Mouse (Mus musculus) liver, postnatal 0 days (tissue): ENCODE measurements at regions not wholly inside any gene's neighbourhood (a gene's known extent, or its start where the extent isn't known, plus 50 kb on each side); places are given as distances from the start of the nearest gene placed in this dataset.

Experiments used
- ATAC-seq: fragments of 200-750 bp; cut with Nextera tagmentation; 2 replicates; pipeline ENCODE4 v1.8.0; 2017; ENCODE audit warnings: mild to moderate bottlenecking, moderate library complexity
- DNase-seq: peaks from one replicate; pipeline ENCODE4 v3.0.0-alpha.2; 2016
- H3K27ac ChIP-seq: fragments of 300-500 bp; sonication (generic); 2 replicates; pipeline ENCODE4 v1.5.1; 2014; ENCODE audit warnings: antibody characterized with exemption, moderate library complexity, mild to moderate bottlenecking, low read depth
- H3K27me3 ChIP-seq: fragments of 300-500 bp; sonication (generic); 2 replicates; pipeline ENCODE4 v1.6.1; 2014; ENCODE audit warnings: low read length, control low read depth, mixed read lengths; ENCODE audit not compliant: insufficient read depth
- H3K36me3 ChIP-seq: fragments of 300-500 bp; sonication (generic); replicated peaks from 2 replicates; pipeline ENCODE4 v1.6.1; 2014; ENCODE audit warnings: mild to moderate bottlenecking, control low read depth, low read length, moderate library complexity, mixed read lengths; ENCODE audit not compliant: insufficient read depth
- H3K4me1 ChIP-seq: fragments of 300-500 bp; sonication (generic); 2 replicates; pipeline ENCODE4 v1.6.1; 2014; ENCODE audit warnings: antibody characterized with exemption, mild to moderate bottlenecking, control low read depth; ENCODE audit not compliant: insufficient read depth
- H3K4me2 ChIP-seq: fragments of 300-500 bp; sonication (generic); 2 replicates; pipeline ENCODE4 v1.6.1; 2014; ENCODE audit warnings: low read depth, mild to moderate bottlenecking, low read length, moderate library complexity, mixed read lengths
- H3K4me3 ChIP-seq: fragments of 300-500 bp; sonication (generic); 2 replicates; pipeline ENCODE4 v1.5.1; 2014; ENCODE audit warnings: low read depth, low read length
- H3K9ac ChIP-seq: fragments of 300-500 bp; sonication (generic); replicated peaks from 2 replicates; pipeline ENCODE4 v1.6.1; 2014; ENCODE audit warnings: mild to moderate bottlenecking, moderate library complexity
- H3K9me3 ChIP-seq: fragments of 300-500 bp; sonication (generic); 2 replicates; pipeline ENCODE4 v1.6.1; 2016; ENCODE audit warnings: mild to moderate bottlenecking, control low read depth, low read length, mixed read lengths
- CTCF ChIP-seq: sonication (generic); IDR thresholded peaks from 2 replicates; pipeline ENCODE4 v1.5.1; 2016; ENCODE audit warnings: antibody characterized with exemption, low read depth
- EP300 ChIP-seq: IDR thresholded peaks from 2 replicates; pipeline ENCODE4 v1.6.1; 2016; ENCODE audit warnings: antibody characterized with exemption, low read depth, mild to moderate bottlenecking
- WGBS: fragments of 180-500 bp; shearing (Covaris S2); extraction: QIAGEN DNeasy Blood & Tissue Kit; methylation state at CpG from one replicate; pipeline ENCODE4 v1.1.7; 2014; ENCODE audit not compliant: insufficient replicate concordance; 5-methylcytosine and 5-hydroxymethylcytosine counted together

- no peaks in the 10 kb centered on the region for H3K9me3 ChIP-seq
- no peaks in the 10 kb centered on the region for H3K36me3 ChIP-seq
- 78% methylated on average over 5 of the region's 5 CpGs for WGBS
- DNase-seq (no peak), ATAC-seq (no peak)
- H3K4me3 ChIP-seq = no peak overlapping the region
- H3K27me3 ChIP-seq = no peaks in the 10 kb centered on the region
- no peak overlapping the region for H3K4me2 ChIP-seq
- H3K4me1 ChIP-seq = no peaks in the 10 kb centered on the region
- H3K9ac ChIP-seq = no peak overlapping the region
- TF ChIP-seq EP300 = no peak
- no peak for TF ChIP-seq CTCF
- no peak overlapping the region for H3K27ac ChIP-seq
These were observed 186.2 kb downstream of the Hlx start for GRCm38 (mm10) chr1:184546140-184546661.

- no peaks in the 10 kb centered on the region for H3K36me3 ChIP-seq
- no peak overlapping the region for H3K4me3 ChIP-seq
- 74% methylated on average over 4 of the region's 4 CpGs for WGBS
- TF ChIP-seq CTCF (no peak), EP300 (no peak)
- H3K27ac ChIP-seq = no peak overlapping the region
- no peak overlapping the region for H3K9ac ChIP-seq
- no peaks in the 10 kb centered on the region for H3K4me1 ChIP-seq
- no peak overlapping the region for H3K4me2 ChIP-seq
- no peak for ATAC-seq
- H3K27me3 ChIP-seq = no peaks in the 10 kb centered on the region
- H3K9me3 ChIP-seq = no peaks in the 10 kb centered on the region
- DNase-seq = no peak
These were observed 187.3 kb downstream of the Hlx start for GRCm38 (mm10) chr1:184545111-184545510.

GRCm38 (mm10) chr1:184542321-184543115 lies 189.9 kb downstream of the Hlx start:
- Histone ChIP-seq H3K9me3 (no peaks in the 10 kb centered on the region), H3K9ac (no peak overlapping the region), H3K4me3 (no peak overlapping the region), H3K4me1 (no peaks in the 10 kb centered on the region), H3K4me2 (no peak overlapping the region), H3K27ac (no peak overlapping the region), H3K27me3 (no peaks in the 10 kb centered on the region), H3K36me3 (no peaks in the 10 kb centered on the region)
- WGBS = 45% methylated on average over 11 of the region's 11 CpGs
- TF ChIP-seq EP300 (no peak), CTCF (no peak)
- no peak for DNase-seq
- no peak for ATAC-seq

- Histone ChIP-seq H3K36me3 (no peaks in the 10 kb centered on the region), H3K27me3 (no peaks in the 10 kb centered on the region), H3K9ac (no peak overlapping the region), H3K9me3 (no peaks in the 10 kb centered on the region), H3K4me3 (no peak overlapping the region), H3K4me2 (no peak overlapping the region), H3K27ac (no peak overlapping the region), H3K4me1 (no peaks in the 10 kb centered on the region)
- WGBS = 55% methylated on average over 7 of the region's 7 CpGs
- no peak for TF ChIP-seq EP300
- no peak for TF ChIP-seq CTCF
- ATAC-seq (no peak), DNase-seq (no peak)
These were observed 192.6 kb downstream of the Hlx start for GRCm38 (mm10) chr1:184539818-184540217.

GRCm38 (mm10) chr1:184536311-184537200 lies 195.9 kb downstream of the Hlx start:
- WGBS = 59% methylated on average over 11 of the region's 11 CpGs
- Histone ChIP-seq H3K27me3 (no peaks in the 10 kb centered on the region), H3K9me3 (no peaks in the 10 kb centered on the region), H3K4me3 (no peak overlapping the region), H3K4me2 (no peak overlapping the region), H3K36me3 (no peaks in the 10 kb centered on the region), H3K4me1 (0 out of 2 replicates have a peak, but pooled peaks cover 3% of the 10 kb centered on the region), H3K9ac (no peak overlapping the region), H3K27ac (peak overlapping the region; percentile 63)
- peak; percentile 15; the same call in 1 of the 2 replicates for TF ChIP-seq CTCF
- peak; percentile 78 for TF ChIP-seq EP300
- DNase-seq = no peak
- ATAC-seq = peak; percentile 64

GRCm38 (mm10) chr1:184535691-184536090 lies 196.7 kb downstream of the Hlx start:
- 0 out of 2 replicates have a peak, but pooled peaks cover 3% of the 10 kb centered on the region for H3K4me1 ChIP-seq

More at GRCm38 (mm10) chr1:184535691-184536090, 196.7 kb downstream of the Hlx start:
- H3K9ac ChIP-seq = no peak overlapping the region
- H3K9me3 ChIP-seq = no peaks in the 10 kb centered on the region
- no peaks in the 10 kb centered on the region for H3K36me3 ChIP-seq
- TF ChIP-seq CTCF = no peak
- TF ChIP-seq EP300 = no peak
- H3K27me3 ChIP-seq = no peaks in the 10 kb centered on the region
- no peak for DNase-seq
- WGBS = 65% methylated on average over 3 of the region's 3 CpGs
- H3K4me3 ChIP-seq = no peak overlapping the region
- H3K27ac ChIP-seq = peak overlapping the region; percentile 63
- peak; percentile 12; the same call in 1 of the 2 replicates for ATAC-seq
- H3K4me2 ChIP-seq = no peak overlapping the region
